Mouse (Mus musculus): Measurements from ENCODE around the gene Smurf2. TPM values are rescaled to one million over a fixed set of nuclear protein-coding genes. Genes with fewer than 3 reads are reported as not detected.

The Smurf2 gene
- total RNA-seq, 4 experiments from 2014 or later, result 27.3 to 39.8 (median 36.8) TPM

GRCm38 (mm10) chr11:106907253-106907652 is 13.3 kb downstream of the Smurf2 start:
- no peak for DNase-seq

- no peak for DNase-seq
These were observed 14.8 kb downstream of the Smurf2 start for GRCm38 (mm10) chr11:106905707-106906106.

DNA sequence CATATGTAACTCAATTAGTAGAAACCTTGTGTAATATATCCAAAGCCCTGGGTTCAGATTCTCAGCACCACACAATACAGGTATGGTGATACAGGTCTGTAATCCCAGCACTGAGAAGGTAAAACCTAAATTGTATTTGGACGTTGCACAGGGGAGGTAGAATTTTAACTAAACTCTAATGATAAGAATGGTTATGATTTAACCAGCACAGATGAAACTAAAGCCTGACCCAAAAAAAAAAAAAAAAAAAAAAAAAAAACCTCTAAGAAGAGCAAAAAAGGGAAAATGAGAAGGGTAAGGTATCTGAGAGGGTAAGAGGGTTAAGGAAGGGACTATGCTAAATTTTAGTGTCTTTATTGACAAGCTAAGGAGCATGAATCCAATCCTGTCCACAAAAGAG is 20.7 kb downstream of the Smurf2 start:
- DNase-seq, result no peak

GRCm38 (mm10) chr11:106896561-106897168 is 23.9 kb downstream of the Smurf2 start:
- no peak for DNase-seq

DNA sequence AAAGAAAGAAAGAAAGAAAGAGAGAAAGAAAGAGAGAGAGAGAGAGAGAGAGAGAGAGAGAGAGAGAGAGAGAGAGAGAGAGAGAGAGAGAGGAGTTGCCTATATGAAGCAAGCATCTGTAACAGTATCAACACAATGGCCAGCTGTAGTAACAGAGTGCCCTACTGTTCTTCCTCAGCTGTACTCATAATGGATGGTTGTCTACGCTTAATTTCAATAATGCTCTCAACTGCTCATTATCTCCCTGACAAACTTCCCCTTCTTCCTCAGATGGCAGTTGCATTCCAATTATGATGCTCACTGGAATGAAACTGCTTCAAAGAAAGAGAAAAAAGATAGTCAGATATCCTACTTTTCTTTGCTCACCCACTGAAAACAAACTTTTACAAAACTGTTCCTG is 36.9 kb downstream of the Smurf2 start:
- no peak for DNase-seq

DNA sequence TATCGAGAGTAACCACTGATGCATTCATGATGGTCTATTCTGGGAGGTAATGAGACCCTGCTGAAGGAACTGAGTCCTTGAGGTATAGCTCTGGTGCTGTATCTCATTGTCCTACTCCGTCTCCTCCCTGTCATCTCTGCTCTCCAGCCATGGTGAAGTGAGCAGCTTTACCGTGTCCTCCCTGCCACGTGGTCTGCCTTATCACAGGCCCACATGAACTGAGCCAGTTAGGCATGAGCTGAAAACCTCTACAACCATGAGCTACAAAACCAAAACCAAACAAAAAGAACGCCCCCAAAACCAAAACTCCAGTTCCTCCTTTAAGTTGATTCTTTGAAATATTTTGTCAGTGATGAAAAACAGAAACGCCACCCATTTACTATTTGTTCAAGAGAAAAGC is 47.9 kb downstream of the Smurf2 start:
- DNase-seq, result no peak

GRCm38 (mm10) chr11:106851438-106851837 is 69.1 kb downstream of the Smurf2 start:
- no peak for DNase-seq

- no peak for DNase-seq
These were observed 78.5 kb downstream of the Smurf2 start for GRCm38 (mm10) chr11:106842002-106842401.

DNA sequence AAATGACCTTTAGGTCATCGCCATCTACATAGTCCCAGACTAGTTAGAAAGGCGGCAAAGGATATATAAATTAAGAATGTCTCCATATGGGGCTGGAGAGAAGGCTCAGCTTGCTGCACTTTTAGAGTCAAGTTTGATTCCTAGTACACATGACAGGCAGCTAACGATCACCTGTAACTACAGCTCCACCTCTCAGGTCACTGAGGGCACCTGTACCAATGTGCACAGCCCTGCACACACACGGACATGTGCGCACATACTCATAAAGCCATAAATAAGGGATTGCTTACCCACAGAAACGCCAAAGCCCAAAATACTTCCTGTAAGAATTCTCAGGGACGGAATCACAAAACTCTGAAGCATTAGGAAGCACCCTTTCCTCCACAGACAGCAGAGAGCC is 92.4 kb downstream of the Smurf2 start:
- no peak for DNase-seq

DNA sequence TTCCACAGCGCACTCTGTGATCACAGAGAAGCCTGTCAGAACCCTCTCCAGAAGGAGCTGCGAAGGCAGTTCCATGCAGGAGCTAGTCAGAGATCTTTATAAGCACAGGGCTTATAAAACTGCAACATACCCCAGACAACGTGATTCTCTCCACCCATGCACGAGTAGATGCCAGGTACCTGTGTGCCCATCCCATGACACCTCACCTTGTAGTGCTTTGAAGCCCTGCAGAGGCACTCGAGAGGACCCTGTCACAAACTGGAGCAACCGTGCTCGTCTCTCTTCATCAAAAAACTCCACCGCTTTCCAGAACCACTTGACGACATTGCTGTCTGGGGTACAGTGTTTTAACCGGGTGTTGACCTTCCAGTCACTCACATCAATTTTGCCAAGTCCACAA is 96.1 kb downstream of the Smurf2 start:
- DNase-seq, result no peak

- DNase-seq, result no peak
These were observed 96.8 kb downstream of the Smurf2 start for GRCm38 (mm10) chr11:106823741-106824140.

DNA sequence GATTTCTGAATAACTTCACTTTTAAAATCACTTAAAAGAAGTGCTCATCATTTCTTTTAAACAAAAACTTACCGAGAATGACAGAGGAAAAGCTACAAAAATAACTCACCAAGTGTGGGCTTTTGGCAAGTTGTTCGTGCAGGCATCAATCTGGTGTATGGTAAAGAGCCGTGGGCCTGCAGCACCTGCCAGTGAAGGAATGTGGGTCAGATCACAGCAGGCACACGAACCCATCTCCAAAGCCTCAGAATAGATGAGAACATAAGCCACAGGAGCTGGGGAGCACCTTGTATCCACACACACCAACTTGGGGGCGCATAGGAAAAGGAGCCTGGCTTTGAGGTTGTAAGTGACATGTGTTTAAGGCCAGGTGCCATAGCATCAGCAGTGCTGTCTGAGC is 97.6 kb downstream of the Smurf2 start:
- no peak for DNase-seq

DNA sequence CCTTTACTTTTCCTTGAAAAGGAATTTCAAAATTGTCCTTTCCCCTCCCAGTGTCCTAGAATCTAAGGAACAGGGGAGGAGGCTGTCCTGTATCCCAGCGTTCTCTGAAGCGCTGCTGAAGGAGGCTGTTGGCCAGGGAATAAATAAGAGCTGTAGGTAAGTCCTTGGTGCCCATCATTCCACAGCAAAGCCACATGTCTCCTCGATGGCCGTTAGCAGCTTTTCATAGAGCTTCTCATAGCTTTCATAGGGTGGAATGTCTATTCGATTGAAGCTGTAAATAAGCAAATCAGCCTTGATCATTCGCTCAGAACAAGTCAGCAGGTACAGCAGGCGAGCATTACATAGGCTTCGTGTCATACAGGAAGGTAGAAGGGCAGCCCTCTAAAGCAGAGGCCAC is 98.0 kb downstream of the Smurf2 start:
- DNase-seq, result no peak

- no peak for DNase-seq
These were observed 99.1 kb downstream of the Smurf2 start for GRCm38 (mm10) chr11:106821397-106821796.

GRCm38 (mm10) chr11:106820972-106821371 is 99.5 kb downstream of the Smurf2 start:
- peak; percentile 46 for DNase-seq

- DNase-seq, result no peak
These were observed 100.3 kb downstream of the Smurf2 start for GRCm38 (mm10) chr11:106820252-106820651.

GRCm38 (mm10) chr11:106819595-106819994 is 100.9 kb downstream of the Smurf2 start:
- no peak for DNase-seq

- DNase-seq, result no peak
These were observed 102.2 kb downstream of the Smurf2 start for GRCm38 (mm10) chr11:106818341-106818740.

DNA sequence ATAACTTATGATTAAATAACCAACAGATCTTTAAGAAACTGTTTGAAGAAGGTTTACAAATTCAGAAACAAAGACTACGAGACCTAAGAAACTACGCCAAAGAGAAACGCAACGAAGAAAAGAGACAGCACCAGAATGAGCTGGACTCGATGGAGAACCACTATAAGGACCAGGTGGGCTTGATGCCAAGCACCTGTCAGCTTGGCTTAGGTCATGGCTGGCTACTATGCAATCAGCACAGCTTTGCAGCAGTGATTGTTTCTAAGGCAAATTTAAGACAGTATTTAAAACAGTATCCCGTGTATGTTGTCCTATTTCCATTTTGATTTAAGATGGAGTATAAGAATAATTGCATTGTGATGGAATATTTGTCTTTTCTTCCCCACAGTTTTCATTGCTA is 102.7 kb downstream of the Smurf2 start:
- no peak for DNase-seq

DNA sequence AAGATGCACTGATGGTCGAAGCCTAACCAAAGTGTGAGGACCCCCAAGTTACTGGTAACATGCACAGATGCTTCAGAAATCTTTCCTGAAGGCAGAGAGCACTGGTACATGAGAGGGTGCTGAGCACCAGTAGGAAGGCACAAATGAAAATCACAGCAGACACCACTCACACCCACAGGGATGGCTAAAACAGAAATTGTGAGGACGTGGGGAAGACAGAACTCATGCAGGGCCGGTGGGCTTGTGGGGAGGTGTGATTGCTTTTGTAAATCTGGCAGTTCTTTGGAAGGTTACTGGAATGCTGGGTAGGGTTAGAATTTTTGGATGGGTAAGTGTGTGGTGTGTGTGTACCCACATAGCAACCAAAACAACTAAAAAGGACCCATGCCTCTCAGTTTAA is 103.4 kb downstream of the Smurf2 start:
- DNase-seq, result no peak

DNA sequence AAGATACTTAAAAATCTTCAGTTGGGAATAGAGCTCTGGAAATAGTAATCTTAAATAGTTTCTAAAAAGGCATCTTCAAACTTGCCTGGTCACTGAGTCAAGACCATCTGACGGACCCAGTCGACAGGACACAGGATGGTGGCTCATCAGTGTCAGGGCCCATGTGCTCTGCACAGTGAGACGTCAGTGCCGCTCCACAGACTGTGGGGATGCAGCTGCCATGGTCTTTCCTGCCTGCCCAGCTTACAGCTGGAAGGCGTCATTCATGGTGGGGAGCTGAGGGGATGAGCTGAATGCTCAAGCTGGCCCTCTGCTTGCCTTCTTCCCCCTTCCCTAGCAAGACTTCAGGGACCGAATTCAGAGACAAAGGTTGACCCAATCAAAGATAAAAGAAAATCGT is 104.2 kb downstream of the Smurf2 start:
- no peak for DNase-seq

DNA sequence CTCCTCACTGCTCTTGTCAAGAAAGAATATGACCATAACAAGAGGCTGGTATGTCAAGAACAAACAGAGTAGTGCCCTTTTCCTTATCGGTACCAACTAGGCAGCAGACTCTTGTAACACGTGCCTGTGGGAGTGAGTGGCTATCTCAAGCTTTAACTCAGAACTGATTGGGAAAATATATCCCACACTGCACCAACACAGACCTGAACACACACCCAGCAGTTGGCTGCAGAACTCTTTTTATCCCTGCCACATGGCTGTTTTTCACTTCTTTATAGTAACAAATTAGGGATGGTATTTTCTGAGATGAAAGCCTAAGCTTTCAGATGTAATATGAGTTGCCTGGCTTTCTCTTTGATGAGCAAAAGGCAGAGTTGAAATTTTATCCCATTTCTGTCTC is 104.8 kb downstream of the Smurf2 start:
- no peak for DNase-seq

GRCm38 (mm10) chr11:106815331-106815730 is 105.2 kb downstream of the Smurf2 start:
- no peak for DNase-seq

GRCm38 (mm10) chr11:106814601-106815320 is 105.8 kb downstream of the Smurf2 start:
- DNase-seq, result no peak

Data from adrenal gland, adult 8-10 months (tissue).